Mouse (Mus musculus) spleen, adult 18-20 months (tissue): ENCODE results near the gene Arhgef2.
A peak's percentile ranks its signal among the peaks of the same experiment; 100 is the strongest.
"Not testable (repeated sequence)": the region's sequence is repeated elsewhere in the genome, so short reads cannot be mapped to it uniquely, and the experiment has no call there.

ENCODE experiments used
- DNase-seq, 2 experiments: peaks; one replicate each; pipeline ENCODE4 v3.0.0; 2022; ENCODE audit warnings: mixed read lengths in 2 of 2

Gene Arhgef2

GRCm38 (mm10) chr3:88591950-88592731 is 13.6 kb upstream of the Arhgef2 start:
- DNase-seq = peak in 1 of 2 experiments; percentile 47

GRCm38 (mm10) chr3:88592942-88593576 is 12.7 kb upstream of the Arhgef2 start:
- peak; percentile 40 to 61 for DNase-seq

- DNase-seq = no peak
Measured at GRCm38 (mm10) chr3:88593893-88594580, 11.7 kb upstream of the Arhgef2 start.

DNA sequence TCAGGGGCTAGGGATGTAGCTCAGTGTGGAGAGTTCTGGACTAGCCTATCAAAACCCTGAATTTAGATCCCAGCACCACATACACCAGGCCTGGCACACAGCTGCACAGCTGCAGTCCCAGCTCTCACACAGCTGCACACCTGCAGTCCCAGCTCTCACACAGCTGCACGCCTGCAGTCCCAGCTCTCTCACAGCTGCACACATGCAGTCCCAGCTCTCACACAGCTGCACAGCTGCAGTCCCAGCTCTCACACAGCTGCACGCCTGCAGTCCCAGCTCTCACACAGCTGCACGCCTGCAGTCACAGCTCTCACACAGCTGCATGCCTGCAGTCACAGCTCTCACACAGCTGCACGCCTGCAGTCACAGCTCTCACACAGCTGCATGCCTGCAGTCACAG is 9.2 kb upstream of the Arhgef2 start:
- not testable (repeated sequence) for DNase-seq

- DNase-seq = no peak
Measured at GRCm38 (mm10) chr3:88602466-88602865, 3.3 kb upstream of the Arhgef2 start.

DNA sequence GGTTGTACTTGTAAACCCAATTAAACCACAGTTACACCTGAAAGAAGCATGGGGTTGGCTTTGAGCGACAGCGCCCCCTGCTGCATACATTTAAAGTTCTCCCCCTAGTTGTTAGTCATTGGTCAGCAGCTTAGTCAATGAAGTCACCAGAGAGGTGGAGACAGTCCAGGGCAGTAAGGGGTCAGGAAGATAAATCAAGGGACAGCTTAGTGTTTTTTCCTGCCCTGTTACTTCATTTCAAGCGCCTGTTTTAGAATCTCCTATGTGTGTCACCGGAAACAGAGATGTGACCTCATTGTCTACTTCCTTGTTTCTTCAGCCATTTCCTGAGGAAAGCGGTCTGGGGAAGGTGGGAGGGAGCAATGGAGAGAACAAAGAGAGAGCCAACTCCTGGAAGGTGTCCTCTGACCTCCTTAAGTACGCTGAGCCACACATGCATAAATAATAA is 2.0 kb upstream of the Arhgef2 start:
- DNase-seq = peak; percentile 57 to 80

DNA sequence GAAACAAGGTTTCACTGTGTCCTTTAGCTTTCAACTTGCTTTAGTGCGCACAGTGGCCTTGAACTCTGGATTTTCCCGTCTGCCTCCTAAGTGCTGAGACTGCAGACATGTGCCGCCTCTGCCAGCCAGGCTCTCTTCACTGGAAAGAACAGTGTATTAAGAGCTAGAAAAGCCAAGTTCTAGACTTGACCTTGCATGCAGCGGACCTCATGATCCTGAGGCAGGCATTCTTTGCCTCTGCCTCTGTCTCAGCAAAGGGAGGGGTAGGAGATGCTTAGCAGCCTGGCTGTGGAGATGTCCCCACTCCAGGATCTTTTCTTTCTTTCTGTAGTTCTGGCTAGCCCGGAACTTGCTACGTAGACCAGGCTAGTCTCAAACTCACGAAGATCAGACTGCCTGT is 903 bp upstream of the Arhgef2 start:
- DNase-seq = no peak

DNA sequence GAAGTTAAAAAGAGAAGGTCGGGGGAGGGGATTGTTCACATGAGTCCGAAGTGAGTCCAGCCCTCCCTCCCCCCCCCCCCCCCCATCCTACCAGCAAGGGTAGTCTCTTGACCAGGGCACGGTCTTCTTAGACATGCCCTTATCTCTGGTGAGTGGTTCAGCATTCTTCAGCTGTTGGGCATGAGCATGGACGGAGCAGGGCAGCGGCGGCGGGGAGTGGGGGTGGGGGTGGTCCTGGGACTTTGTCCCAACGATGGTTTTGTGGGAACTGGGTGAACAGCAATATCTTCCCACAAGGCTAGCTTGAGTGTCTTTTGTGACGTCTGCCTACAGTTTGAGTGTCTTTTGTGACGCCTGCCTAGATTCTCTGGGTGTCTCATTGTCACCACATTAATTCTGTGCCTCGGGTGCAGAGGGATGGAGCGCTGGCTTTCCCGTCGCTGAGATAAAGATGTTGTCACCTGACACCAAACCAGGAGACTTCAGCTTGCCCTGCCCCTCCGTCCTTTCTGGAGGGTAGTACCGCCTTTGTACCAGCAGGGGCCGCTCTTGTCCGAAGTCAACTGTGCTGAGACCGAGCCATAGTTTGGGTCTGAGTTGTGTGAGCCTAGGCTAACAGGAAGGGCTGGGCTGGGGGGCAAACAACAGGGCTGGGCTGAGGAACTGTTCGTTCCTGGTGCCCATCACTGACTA is 1.4 kb downstream of the Arhgef2 start:
- peak; percentile 78 to 88 for DNase-seq

GRCm38 (mm10) chr3:88607758-88608138 is 2.0 kb downstream of the Arhgef2 start:
- DNase-seq = no peak

DNA sequence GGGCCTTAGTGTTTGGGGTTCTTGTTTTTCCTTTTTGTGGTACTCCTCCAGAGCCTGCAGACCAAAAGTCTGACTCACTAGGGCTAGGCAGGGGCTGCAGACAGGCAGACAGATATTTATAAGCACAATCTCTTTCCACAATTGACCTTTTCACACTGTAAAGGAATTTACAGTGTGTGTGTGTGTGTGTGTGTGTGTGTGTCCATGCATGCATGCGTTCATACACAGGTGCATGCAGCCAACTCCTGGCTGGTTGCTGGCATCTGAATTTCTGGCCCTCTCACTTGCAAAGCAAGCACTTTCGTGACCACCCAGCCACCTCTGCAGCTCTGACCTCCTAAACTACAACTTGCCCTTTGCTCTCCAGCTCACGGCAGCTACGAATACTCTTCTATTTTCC is 3.3 kb downstream of the Arhgef2 start:
- no peak for DNase-seq

- no peak for DNase-seq
Measured at GRCm38 (mm10) chr3:88614418-88614817, 8.7 kb downstream of the Arhgef2 start.

DNA sequence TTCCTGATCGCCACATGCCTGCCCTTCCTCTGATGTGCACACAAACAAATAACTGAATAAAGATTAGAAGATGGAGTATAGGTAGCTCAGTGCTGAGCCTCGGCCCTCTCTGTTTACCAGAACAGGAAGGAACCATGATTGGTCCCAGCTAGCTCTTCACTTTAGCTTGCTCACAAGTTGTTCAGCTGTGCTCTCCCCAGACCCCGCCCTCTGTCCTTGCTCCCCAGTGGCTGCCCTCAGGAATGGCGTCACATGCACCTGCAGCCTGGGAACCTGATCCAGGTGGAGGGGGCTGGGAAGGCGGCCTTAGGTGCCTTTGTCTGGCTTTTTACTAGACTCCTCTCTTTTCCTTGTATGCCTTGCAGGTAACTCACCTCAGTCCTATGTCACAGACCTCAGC is 9.4 kb downstream of the Arhgef2 start:
- DNase-seq = no peak

DNA sequence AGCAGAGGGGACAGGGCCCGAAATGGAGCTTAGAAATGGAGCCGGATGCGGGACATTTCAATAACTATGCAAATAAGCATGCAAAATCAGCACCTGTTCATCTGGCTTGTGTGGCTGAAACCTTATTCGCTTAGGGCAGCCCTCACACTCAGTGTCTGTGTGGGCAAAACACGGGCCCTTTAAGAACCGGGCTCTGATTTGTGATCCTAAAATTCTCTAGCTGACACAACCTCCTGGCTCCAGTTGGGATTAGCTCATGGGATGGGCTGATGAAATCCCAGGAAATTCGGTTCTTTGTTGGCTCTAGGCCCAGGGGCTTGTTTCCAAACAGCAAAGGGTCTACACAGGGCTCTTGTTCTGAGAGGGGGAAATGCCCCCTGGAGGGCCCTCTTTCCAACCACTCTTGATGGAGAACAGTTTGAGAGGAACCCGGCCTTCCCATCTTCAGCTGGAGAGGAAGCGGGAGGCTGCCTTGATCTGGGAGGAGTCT is 10.2 kb downstream of the Arhgef2 start:
- DNase-seq = no peak

DNA sequence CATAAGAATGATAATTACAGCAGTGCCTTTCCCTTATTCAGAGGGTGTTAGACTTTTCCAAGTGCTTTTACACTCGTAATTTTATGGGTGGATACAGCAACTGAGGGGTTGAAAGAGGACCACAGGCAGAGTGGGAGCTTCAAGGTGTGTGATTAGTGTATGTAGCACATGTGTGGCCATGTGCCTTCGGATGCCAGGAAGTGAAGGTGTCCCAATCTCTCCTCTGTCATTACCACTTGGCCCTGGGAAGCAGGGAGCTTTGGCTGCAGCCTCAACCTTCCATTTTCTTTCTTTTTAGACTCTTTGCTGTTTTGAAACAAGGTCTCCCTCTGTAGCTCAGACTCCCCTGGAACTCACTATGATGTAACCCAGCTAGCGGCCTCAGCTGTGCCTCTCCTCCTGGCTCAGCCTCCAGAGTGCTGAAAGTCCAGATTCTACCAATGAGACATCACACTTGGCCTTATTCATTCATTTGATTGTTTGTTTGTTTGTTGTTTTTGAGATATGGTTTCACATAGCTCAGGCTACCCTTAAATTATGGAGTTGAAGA is 11.3 kb downstream of the Arhgef2 start:
- no peak for DNase-seq

- no peak for DNase-seq
Measured at GRCm38 (mm10) chr3:88618074-88618871, 12.5 kb downstream of the Arhgef2 start.

DNA sequence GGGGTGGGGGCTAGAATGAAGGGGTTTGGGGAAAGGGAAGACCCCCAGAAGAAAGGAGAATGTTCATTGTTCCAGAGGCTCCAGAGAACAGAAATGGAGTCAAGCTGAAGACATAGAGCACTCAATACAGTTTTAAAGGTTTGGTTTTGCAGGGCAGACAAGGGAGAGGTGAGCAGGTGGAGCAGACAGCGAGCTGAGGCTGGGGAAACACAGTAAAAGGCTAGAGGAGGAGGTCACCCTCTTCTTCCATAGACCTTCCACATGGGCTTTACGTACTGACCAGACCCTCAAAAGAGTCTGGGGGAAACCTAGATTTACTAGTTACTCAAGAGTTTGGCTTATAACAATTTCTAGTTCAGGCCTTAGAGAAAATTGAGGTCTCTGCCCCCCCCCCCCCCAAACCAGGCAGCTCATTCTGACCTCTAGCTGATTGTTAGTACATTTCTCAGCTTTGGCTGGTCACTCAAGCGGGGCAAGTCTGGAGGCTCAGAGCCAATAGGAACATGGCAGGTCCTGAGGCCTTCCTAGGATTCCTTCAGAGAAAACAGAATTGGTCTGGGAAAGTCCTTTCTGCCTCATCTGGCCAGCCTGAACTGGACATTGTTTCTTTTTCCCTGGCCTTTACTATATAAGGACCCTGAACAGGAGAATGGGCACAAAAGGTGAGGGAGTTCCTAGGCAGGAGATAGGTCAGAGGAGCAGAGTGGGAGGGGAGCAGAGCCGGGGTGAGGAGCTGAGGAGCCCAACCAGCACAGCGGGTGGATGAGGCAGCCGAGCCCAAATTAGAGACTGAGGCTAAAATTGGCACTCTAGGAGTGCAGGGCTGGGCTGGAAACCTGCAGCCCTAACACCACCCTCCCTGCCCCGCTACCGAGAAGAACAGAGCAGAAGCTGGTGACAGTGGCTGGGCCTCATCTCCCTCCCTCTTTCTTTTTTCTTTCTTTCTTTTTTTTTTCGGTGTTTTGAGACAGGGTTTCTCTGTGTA is 13.6 kb downstream of the Arhgef2 start:
- DNase-seq = no peak

DNA sequence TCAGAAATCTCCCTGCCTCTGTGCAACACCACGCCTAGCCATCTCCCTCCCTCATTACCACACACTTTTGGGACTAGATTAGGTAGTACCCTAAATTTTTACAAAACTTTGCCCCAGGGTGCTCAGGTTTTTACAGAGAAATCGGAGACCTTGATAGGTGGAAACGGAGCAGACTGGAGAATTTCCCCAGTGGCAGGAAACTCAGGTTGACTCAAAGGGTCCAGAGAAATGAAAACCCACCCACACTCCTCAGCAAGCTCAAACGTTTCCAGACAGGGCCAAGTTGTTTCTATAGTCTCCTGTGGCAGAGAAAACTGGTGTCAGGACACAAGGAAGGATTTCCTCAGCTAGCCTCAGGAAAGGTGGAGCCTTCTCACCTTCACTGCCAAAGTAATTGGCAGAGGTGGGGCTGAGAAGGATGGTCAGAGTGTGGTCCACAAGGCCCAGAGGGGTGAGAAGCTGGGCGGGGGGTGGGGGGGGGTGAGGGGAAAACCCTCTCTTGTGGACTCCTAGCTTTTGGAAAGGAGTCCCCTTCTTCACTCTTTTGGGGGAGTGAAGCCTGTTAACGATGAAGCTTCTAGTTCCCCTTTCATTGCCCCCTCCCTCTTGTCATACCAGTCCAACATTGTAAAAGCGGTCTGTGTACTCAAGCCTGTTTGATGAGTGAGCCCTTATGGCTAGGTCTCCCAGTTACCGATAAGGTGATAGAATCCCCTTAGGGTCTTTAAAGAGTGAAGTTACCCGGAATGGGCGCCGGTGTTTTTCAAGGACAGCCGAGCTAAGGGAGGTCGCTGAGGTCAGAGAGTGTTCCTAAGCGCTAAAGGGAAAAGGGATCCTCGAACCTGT is 14.6 kb downstream of the Arhgef2 start:
- no peak for DNase-seq

DNA sequence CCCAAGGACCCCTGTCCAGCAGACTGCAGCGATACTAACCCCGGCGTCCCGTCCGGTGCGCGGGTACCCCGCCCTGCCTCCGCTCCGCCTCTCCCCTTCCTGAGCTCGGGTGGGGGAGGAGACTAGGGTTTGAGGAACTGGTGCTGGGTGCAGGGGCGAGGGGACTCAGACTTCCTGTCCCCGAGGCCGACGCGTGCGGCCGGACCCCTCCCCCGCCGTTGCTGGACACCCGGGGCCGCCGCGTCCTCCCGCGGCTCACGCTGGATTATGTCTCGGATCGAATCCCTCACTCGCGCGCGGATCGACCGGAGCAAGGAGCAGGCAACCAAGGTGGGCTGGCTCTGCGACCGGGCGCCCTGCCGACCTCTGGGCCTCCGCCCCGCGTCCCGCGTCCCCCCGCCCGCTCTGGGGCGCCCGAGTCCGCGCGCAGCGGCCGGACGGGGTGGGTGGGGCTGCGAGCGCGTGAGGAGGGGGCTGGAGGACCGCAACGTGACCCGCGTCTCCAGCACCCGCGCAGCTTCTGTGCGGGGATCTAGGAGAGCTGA is 15.3 kb downstream of the Arhgef2 start:
- peak; percentile 81 to 84 for DNase-seq

DNA sequence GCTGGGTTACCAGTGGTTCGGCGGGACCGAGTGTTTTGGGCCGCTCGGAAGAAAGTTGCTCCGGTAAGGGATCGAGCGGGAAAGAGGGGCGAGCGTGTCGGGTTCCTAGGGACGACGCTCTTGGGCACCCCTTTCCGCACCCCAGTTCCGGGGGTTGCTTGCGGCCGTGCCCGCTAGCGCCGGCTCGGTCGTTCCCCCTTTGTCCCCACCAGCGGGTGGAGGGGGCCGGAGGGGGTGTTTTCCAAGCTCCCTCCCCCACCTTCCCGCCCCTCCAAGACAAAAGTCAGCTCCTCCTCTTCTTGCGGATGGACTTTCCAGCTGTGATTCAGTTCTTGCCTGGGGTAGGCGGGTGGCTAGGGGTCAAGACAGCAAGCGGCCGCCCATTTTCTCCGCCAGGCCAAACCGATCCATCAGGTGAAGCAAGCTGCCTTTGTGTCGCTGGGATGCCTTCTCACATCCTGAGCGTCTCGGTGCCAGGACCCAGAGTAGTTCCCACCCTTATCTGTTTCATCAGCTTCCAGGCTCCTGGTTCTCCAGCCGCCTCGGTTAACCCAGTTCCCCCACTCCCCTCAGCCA is 15.9 kb downstream of the Arhgef2 start:
- peak; percentile 34 to 56 for DNase-seq
